Mouse (Mus musculus): ENCODE data around the gene Tspan9.

The Tspan9 gene

GRCm38 (mm10) chr6:128102296-128102999, 40.9 kb downstream of the Tspan9 start:
- peak; percentile 73 to 88 for DNase-seq

- peak in 1 of 2 experiments; percentile 8 for DNase-seq
These were observed 43.5 kb downstream of the Tspan9 start for GRCm38 (mm10) chr6:128099871-128100270.

GRCm38 (mm10) chr6:128099190-128099589, 44.2 kb downstream of the Tspan9 start:
- no peak for DNase-seq

GRCm38 (mm10) chr6:128096521-128096920, 46.9 kb downstream of the Tspan9 start:
- peak in 1 of 2 experiments; percentile 8 for DNase-seq

- peak in 1 of 2 experiments; percentile 6 for DNase-seq
These were observed 47.5 kb downstream of the Tspan9 start for GRCm38 (mm10) chr6:128095906-128096305.

GRCm38 (mm10) chr6:128095131-128095530, 48.3 kb downstream of the Tspan9 start:
- peak in 1 of 2 experiments; percentile 14 for DNase-seq

- peak in 1 of 2 experiments; percentile 20 for DNase-seq
These were observed 49.4 kb downstream of the Tspan9 start for GRCm38 (mm10) chr6:128093856-128094628.

GRCm38 (mm10) chr6:128092621-128093020, 50.8 kb downstream of the Tspan9 start:
- peak in 1 of 2 experiments; percentile 13 for DNase-seq

- peak in 1 of 2 experiments; percentile 24 for DNase-seq
These were observed 51.6 kb downstream of the Tspan9 start for GRCm38 (mm10) chr6:128091833-128092166.

- DNase-seq: peak; percentile 34 to 62
These were observed 52.2 kb downstream of the Tspan9 start for GRCm38 (mm10) chr6:128090985-128091832.

GRCm38 (mm10) chr6:128089770-128090702, 53.4 kb downstream of the Tspan9 start:
- peak; percentile 71 to 88 for DNase-seq

- peak in 1 of 2 experiments; percentile 21 for DNase-seq
These were observed 54.5 kb downstream of the Tspan9 start for GRCm38 (mm10) chr6:128088746-128089523.

- no peak for DNase-seq
These were observed 57.8 kb downstream of the Tspan9 start for GRCm38 (mm10) chr6:128085488-128086066.

- DNase-seq: no peak
These were observed 60.1 kb downstream of the Tspan9 start for GRCm38 (mm10) chr6:128083305-128083704.

GRCm38 (mm10) chr6:128081781-128082180, 61.6 kb downstream of the Tspan9 start:
- DNase-seq: no peak

GRCm38 (mm10) chr6:128081293-128081692, 62.1 kb downstream of the Tspan9 start:
- no peak for DNase-seq

GRCm38 (mm10) chr6:128079576-128080224, 63.7 kb downstream of the Tspan9 start:
- peak in 1 of 2 experiments; percentile 42 for DNase-seq

GRCm38 (mm10) chr6:128078508-128078907, 64.9 kb downstream of the Tspan9 start:
- DNase-seq: peak; percentile 33 to 74

- peak; percentile 67 to 81 for DNase-seq
These were observed 67.0 kb downstream of the Tspan9 start for GRCm38 (mm10) chr6:128076104-128077020.
